Mouse (Mus musculus): ENCODE results near the gene Ptov1. TPM values are rescaled to one million over a fixed set of nuclear protein-coding genes. Genes with fewer than 3 reads are reported as not detected.
A peak's percentile ranks its signal among the peaks of the same experiment; 100 is the strongest.

Gene Ptov1
- 256 and 266 TPM in 2 replicates for polyA plus RNA-seq (2015; fragmentation: Nextera tagmentation; extraction: Ambion mirVana)

- peak; percentile 82 for ATAC-seq (ENCODE audit: extremely low read depth, insufficient number of reproducible peaks, low FRiP score, low TSS enrichment)
- Histone ChIP-seq H3K9me3 (no peaks in the 10 kb centered on the region), H3K4me2 (peak within 1 kb of the TSS; percentile 92), H3K27me3 (replicated peaks) (no peaks in the 10 kb centered on the region), H3K27ac (replicated peaks) (peak within 1 kb of the TSS; percentile 99), H3K36me3 (peaks cover 7% of the 10 kb centered on the region), H3K9ac (peak within 1 kb of the TSS; percentile 98), H3K4me1 (peaks cover 66% of the 10 kb centered on the region), H3K4me3 (peak within 1 kb of the TSS; percentile 81)
- 5% methylated on average over 29 of the region's 29 CpGs for WGBS
Observed at GRCm38 (mm10) chr7:44869697-44870528, at the start of gene Ptov1. Gene Ptov1, minus strand, starts transcription at chr7:44869788.

DNA sequence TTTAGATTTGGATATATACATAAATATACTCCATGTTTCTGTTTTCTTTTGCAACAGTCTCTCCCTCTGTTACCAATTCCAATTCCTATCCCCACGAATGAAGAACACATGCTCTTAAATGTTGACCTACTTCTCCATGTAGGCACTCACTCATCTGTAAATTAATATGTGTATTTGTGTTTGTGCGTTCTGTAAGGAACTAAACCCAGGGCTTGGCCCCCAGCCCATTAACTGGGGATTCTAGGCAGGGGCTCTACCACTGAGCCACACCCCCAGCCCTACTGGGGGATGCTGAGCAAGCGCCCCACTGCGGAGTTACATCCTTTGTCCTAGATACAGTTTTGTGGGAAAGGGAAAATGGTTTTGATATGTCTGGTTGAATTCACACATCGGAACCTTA is 49.5 kb upstream of the Ptov1 start:
- H3K27me3 ChIP-seq (replicated peaks), result no peaks in the 10 kb centered on the region
- H3K4me2 ChIP-seq, result no peak overlapping the region
- no peak overlapping the region for H3K4me3 ChIP-seq
- H3K36me3 ChIP-seq, result peaks cover 68% of the 10 kb centered on the region
- WGBS, result 91% methylated on average over 5 of the region's 5 CpGs
- H3K27ac ChIP-seq (replicated peaks), result no peak overlapping the region
- H3K9ac ChIP-seq, result no peak overlapping the region
- ATAC-seq (ENCODE audit: extremely low read depth, insufficient number of reproducible peaks, low FRiP score, low TSS enrichment), result no peak
- no peaks in the 10 kb centered on the region for H3K9me3 ChIP-seq
- H3K4me1 ChIP-seq, result peaks cover 35% of the 10 kb centered on the region

DNA sequence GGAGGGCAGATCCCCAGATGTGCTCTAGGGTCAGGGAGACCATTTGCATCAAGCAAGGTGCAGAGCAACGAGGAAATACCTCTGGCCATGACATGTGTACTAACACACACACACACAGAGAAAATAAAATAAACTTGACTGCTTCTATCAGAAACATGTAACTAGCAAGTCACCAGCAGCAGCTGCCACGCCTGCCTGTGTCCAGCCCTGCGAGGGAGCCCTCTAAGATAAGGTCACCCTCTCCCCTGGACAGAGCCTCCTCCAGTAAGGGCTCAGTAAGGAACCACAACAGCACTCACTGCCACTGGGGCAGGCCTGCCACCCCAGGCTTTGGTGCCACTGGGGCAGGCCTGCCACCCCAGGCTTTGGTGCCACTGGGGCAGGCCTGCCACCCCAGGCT is 48.6 kb upstream of the Ptov1 start:
- H3K4me1 ChIP-seq, result peaks cover 38% of the 10 kb centered on the region
- H3K27ac ChIP-seq (replicated peaks), result peak overlapping the region; percentile 39; the same call in 1 of the 2 replicates
- no peaks in the 10 kb centered on the region for H3K27me3 ChIP-seq (replicated peaks)
- no peak overlapping the region for H3K9ac ChIP-seq
- H3K4me3 ChIP-seq, result no peak overlapping the region
- peaks cover 68% of the 10 kb centered on the region for H3K36me3 ChIP-seq
- WGBS, result 58% methylated on average over 3 of the region's 3 CpGs
- no peak overlapping the region for H3K4me2 ChIP-seq
- no peak for ATAC-seq (ENCODE audit: extremely low read depth, insufficient number of reproducible peaks, low FRiP score, low TSS enrichment)
- H3K9me3 ChIP-seq, result no peaks in the 10 kb centered on the region

DNA sequence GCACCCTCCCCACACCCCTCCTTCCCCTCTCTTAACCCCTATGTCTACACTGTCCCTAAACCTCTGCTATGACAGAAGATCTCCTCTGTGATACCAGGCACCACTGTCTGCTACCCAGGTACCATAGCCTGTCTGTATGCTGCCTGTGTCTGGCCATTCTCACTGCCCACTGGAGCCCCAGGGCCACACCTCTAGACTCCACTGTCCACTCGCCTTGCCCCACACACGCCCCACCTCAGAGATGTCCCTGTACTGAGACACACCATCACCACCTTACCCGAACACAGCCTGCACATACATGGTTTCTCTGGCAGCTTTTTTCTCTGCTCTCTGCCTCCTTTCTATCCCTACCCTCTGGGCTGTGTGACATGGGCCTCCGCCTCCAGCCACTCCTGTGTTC is 47.3 kb upstream of the Ptov1 start:
- WGBS, result 79% methylated on average over 4 of the region's 4 CpGs
- H3K4me3 ChIP-seq, result no peak overlapping the region
- no peak overlapping the region for H3K27ac ChIP-seq (replicated peaks)
- no peaks in the 10 kb centered on the region for H3K9me3 ChIP-seq
- H3K4me1 ChIP-seq, result peaks cover 38% of the 10 kb centered on the region
- H3K36me3 ChIP-seq, result peaks cover 68% of the 10 kb centered on the region
- no peak overlapping the region for H3K4me2 ChIP-seq
- H3K9ac ChIP-seq, result peak overlapping the region; percentile 5; the same call in 1 of the 2 replicates
- ATAC-seq (ENCODE audit: extremely low read depth, insufficient number of reproducible peaks, low FRiP score, low TSS enrichment), result no peak; the same call in 1 of the 2 replicates
- H3K27me3 ChIP-seq (replicated peaks), result no peaks in the 10 kb centered on the region

GRCm38 (mm10) chr7:44916191-44916590 is 46.6 kb upstream of the Ptov1 start:
- H3K9me3 ChIP-seq, result no peaks in the 10 kb centered on the region
- H3K27me3 ChIP-seq (replicated peaks), result no peaks in the 10 kb centered on the region
- H3K27ac ChIP-seq (replicated peaks), result no peak overlapping the region
- no peak overlapping the region for H3K4me3 ChIP-seq
- H3K4me2 ChIP-seq, result no peak overlapping the region
- ATAC-seq (ENCODE audit: extremely low read depth, insufficient number of reproducible peaks, low FRiP score, low TSS enrichment), result no peak
- H3K36me3 ChIP-seq, result peaks cover 69% of the 10 kb centered on the region
- WGBS, result 83% methylated on average over 6 of the region's 6 CpGs
- peaks cover 38% of the 10 kb centered on the region for H3K4me1 ChIP-seq
- H3K9ac ChIP-seq, result no peak overlapping the region

- no peak overlapping the region for H3K27ac ChIP-seq (replicated peaks)
- H3K36me3 ChIP-seq, result peaks cover 73% of the 10 kb centered on the region
- WGBS, result 92% methylated on average over 9 of the region's 9 CpGs
Observed at GRCm38 (mm10) chr7:44915314-44915713, 45.7 kb upstream of the Ptov1 start.

GRCm38 (mm10) chr7:44914396-44914795 is 44.8 kb upstream of the Ptov1 start:
- H3K4me1 ChIP-seq, result peaks cover 38% of the 10 kb centered on the region
- peaks cover 75% of the 10 kb centered on the region for H3K36me3 ChIP-seq
- no peak overlapping the region for H3K4me3 ChIP-seq
- 61% methylated on average over 2 of the region's 2 CpGs for WGBS
- H3K4me2 ChIP-seq, result no peak overlapping the region
- ATAC-seq (ENCODE audit: extremely low read depth, insufficient number of reproducible peaks, low FRiP score, low TSS enrichment), result no peak
- no peaks in the 10 kb centered on the region for H3K9me3 ChIP-seq
- peak overlapping the region; percentile 33 for H3K9ac ChIP-seq
- H3K27me3 ChIP-seq (replicated peaks), result no peaks in the 10 kb centered on the region
- peak overlapping the region; percentile 53; the same call in 1 of the 2 replicates for H3K27ac ChIP-seq (replicated peaks)

More at GRCm38 (mm10) chr7:44915314-44915713, 45.7 kb upstream of the Ptov1 start:
- H3K9me3 ChIP-seq, result no peaks in the 10 kb centered on the region
- H3K27me3 ChIP-seq (replicated peaks), result no peaks in the 10 kb centered on the region
- H3K4me2 ChIP-seq, result no peak overlapping the region
- no peak overlapping the region for H3K9ac ChIP-seq
- no peak overlapping the region for H3K4me3 ChIP-seq
- H3K4me1 ChIP-seq, result peaks cover 38% of the 10 kb centered on the region
- ATAC-seq (ENCODE audit: extremely low read depth, insufficient number of reproducible peaks, low FRiP score, low TSS enrichment), result no peak

DNA sequence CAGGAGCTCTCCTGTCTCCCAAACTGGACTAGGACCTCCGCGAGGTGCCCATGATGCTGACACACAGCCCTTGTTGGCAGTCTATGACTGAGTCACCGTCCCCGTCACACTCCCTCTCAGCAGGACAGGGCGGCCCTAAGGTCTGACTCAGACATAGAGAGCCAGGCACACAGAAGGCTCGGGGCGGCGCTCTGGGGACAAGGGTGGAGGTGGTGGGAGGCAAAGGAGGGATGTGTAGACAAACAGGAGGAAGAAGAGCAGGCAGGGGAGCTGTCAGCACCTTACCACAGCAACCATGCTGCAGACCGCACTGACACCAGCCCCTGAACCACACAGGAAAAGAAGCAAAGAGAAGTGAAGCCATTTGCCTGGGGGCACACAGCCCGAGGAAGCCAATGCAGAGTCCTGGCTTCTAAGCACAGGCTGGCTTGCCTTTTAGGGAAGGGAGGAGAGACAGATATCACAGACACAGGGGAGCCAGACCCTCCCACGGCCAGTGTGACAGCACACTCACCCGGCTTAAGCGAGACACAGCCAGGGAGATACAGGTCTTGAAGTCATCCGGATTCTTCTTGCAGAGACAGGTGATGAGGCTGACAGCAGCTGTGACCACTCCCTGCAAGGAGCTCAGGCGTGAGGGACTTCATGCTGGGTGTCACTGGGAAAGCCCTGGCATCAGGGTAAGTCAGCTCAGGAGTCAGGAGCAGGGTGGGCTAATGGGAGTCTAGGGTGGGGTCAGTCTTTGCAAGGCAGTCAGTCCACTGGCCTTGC is 39.3 kb upstream of the Ptov1 start:
- no peak overlapping the region for H3K9ac ChIP-seq

GRCm38 (mm10) chr7:44905430-44905829 is 35.8 kb upstream of the Ptov1 start:
- peaks cover 15% of the 10 kb centered on the region for H3K4me1 ChIP-seq
- no peak overlapping the region for H3K4me3 ChIP-seq
- ATAC-seq (ENCODE audit: extremely low read depth, insufficient number of reproducible peaks, low FRiP score, low TSS enrichment), result no peak
- H3K36me3 ChIP-seq, result peaks cover 100% of the 10 kb centered on the region
- 85% methylated on average over 20 of the region's 20 CpGs for WGBS
- no peaks in the 10 kb centered on the region for H3K27me3 ChIP-seq (replicated peaks)
- H3K4me2 ChIP-seq, result no peak overlapping the region
- no peak overlapping the region for H3K9ac ChIP-seq
- no peak overlapping the region for H3K27ac ChIP-seq (replicated peaks)
- H3K9me3 ChIP-seq, result no peaks in the 10 kb centered on the region

More for the DNA sequence above, 39.3 kb upstream of the Ptov1 start:
- no peak overlapping the region for H3K4me2 ChIP-seq
- no peak overlapping the region for H3K27ac ChIP-seq (replicated peaks)
- H3K36me3 ChIP-seq, result peaks cover 99% of the 10 kb centered on the region
- H3K27me3 ChIP-seq (replicated peaks), result no peaks in the 10 kb centered on the region
- no peak overlapping the region for H3K4me3 ChIP-seq
- no peaks in the 10 kb centered on the region for H3K9me3 ChIP-seq
- no peaks in the 10 kb centered on the region for H3K4me1 ChIP-seq
- ATAC-seq (ENCODE audit: extremely low read depth, insufficient number of reproducible peaks, low FRiP score, low TSS enrichment), result no peak
- 79% methylated on average over 15 of the region's 15 CpGs for WGBS

DNA sequence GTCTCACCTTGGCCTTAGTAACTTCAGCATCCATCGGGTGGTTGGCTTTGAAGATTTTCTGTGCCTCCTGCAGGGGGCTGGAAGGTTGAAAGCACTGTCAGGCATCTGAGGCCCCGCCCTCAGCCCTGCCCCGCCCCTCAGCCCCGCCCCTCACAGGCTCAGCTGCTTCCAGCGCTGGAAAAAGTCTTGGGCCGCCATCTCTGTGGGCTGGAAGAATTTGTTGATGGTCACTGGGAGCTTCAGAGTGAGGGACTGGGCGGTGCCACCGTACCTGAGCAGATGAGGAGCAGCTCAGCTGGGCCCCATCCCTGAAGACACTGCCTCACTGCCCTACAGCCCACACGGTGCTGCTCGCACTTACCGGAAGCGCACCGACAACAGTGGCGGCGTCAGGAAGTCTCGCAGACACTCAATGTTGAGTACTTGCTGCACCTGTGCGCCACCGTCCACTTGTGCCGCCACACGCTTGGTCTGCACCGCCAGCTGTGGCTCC is 31.7 kb upstream of the Ptov1 start:
- peak overlapping the region; percentile 37 for H3K4me3 ChIP-seq
- ATAC-seq (ENCODE audit: extremely low read depth, insufficient number of reproducible peaks, low FRiP score, low TSS enrichment), result peak; percentile 34
- H3K27ac ChIP-seq (replicated peaks), result peak overlapping the region; percentile 41
- peak overlapping the region; percentile 55 for H3K9ac ChIP-seq
- 15% methylated on average over 21 of the region's 21 CpGs for WGBS
- no peaks in the 10 kb centered on the region for H3K9me3 ChIP-seq
- no peaks in the 10 kb centered on the region for H3K27me3 ChIP-seq (replicated peaks)
- peaks cover 78% of the 10 kb centered on the region for H3K36me3 ChIP-seq
- H3K4me1 ChIP-seq, result peaks cover 36% of the 10 kb centered on the region
- peak overlapping the region; percentile 64 for H3K4me2 ChIP-seq

DNA sequence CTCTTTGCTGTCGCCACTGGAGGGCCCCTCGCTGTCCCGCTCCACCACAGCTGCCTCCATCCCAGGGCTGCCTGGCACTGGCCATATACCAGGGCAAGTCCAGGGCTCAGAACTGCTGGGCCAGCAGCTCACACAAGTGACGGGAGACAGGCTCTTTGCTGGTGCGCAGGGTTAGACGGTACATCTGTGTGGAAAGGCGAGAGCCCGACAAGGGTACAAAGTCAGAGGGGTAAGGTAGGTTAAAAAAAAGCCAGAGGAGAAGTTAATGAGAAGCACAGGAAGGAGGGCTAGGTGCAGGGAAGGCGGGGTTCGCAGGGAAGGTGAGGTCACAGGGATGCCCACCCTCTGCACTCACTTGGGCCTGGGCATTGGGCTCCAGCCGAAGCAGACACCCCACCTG is 31.0 kb upstream of the Ptov1 start:
- no peak overlapping the region for H3K4me3 ChIP-seq
- H3K9me3 ChIP-seq, result no peaks in the 10 kb centered on the region
- H3K27ac ChIP-seq (replicated peaks), result no peak overlapping the region
- H3K36me3 ChIP-seq, result peaks cover 71% of the 10 kb centered on the region
- WGBS, result 89% methylated on average over 11 of the region's 11 CpGs
- no peak overlapping the region for H3K4me2 ChIP-seq
- peaks cover 36% of the 10 kb centered on the region for H3K4me1 ChIP-seq
- peak overlapping the region; percentile 28; the same call in 1 of the 2 replicates for H3K9ac ChIP-seq
- no peaks in the 10 kb centered on the region for H3K27me3 ChIP-seq (replicated peaks)
- no peak for ATAC-seq (ENCODE audit: extremely low read depth, insufficient number of reproducible peaks, low FRiP score, low TSS enrichment)
